Mouse (Mus musculus) heart, postnatal 0 days (tissue): ENCODE measurements around the gene Picalm. TPM values are rescaled to one million over a fixed set of nuclear protein-coding genes. Genes with fewer than 3 reads are reported as not detected.

Experiments
- ATAC-seq: fragments of 200-750 bp; cut with Nextera tagmentation; 2 replicates; pipeline ENCODE4 v1.8.0; 2017; ENCODE audit warnings: low read depth, moderate number of reproducible peaks, moderate library complexity; ENCODE audit not compliant: insufficient read depth
- DNase-seq: peaks from one replicate; pipeline ENCODE4 v3.0.0-alpha.2; 2016; ENCODE audit warnings: low spot score
- H3K27ac ChIP-seq: fragments of 300-500 bp; sonication (generic); 2 replicates; pipeline ENCODE4 v1.5.1; 2014; ENCODE audit warnings: low read depth, mild to moderate bottlenecking
- H3K27me3 ChIP-seq: fragments of 300-500 bp; sonication (generic); 2 replicates; pipeline ENCODE4 v1.6.1; 2014; ENCODE audit warnings: low read length, mixed read lengths; ENCODE audit not compliant: control insufficient read depth, insufficient read depth
- H3K36me3 ChIP-seq: fragments of 300-500 bp; sonication (generic); replicated peaks from 2 replicates; pipeline ENCODE4 v1.6.1; 2014; ENCODE audit warnings: low read length, mixed read lengths; ENCODE audit not compliant: control insufficient read depth, insufficient read depth
- H3K4me1 ChIP-seq: fragments of 300-500 bp; sonication (generic); 2 replicates; pipeline ENCODE4 v1.6.1; 2014; ENCODE audit warnings: antibody characterized with exemption; ENCODE audit not compliant: control insufficient read depth, insufficient read depth
- H3K4me2 ChIP-seq: fragments of 300-500 bp; sonication (generic); 2 replicates; pipeline ENCODE4 v1.6.1; 2014; ENCODE audit warnings: low read depth, mild to moderate bottlenecking, low read length, moderate library complexity
- H3K4me3 ChIP-seq: fragments of 300-500 bp; sonication (generic); 2 replicates; pipeline ENCODE4 v1.5.1; 2014; ENCODE audit warnings: low read depth, low read length
- H3K9ac ChIP-seq: fragments of 300-500 bp; sonication (generic); replicated peaks from 2 replicates; pipeline ENCODE4 v1.6.1; 2014; ENCODE audit warnings: low read depth, low read length, mixed read lengths
- H3K9me3 ChIP-seq: fragments of 300-500 bp; sonication (generic); replicated peaks from 2 replicates; pipeline ENCODE4 v1.6.1; 2016; ENCODE audit warnings: low read length; ENCODE audit not compliant: control insufficient read depth
- CTCF ChIP-seq: IDR thresholded peaks from 2 replicates; pipeline ENCODE4 v1.5.1; 2016; ENCODE audit warnings: antibody characterized with exemption, control low read depth, low read depth
- EP300 ChIP-seq: IDR thresholded peaks from 2 replicates; pipeline ENCODE4 v1.6.1; 2016; ENCODE audit warnings: antibody characterized with exemption, low read depth
- WGBS: fragments of 180-500 bp; shearing (Covaris S2); extraction: QIAGEN DNeasy Blood & Tissue Kit; methylation state at CpG from one replicate; pipeline ENCODE4 v1.1.7; 2014; 5-methylcytosine and 5-hydroxymethylcytosine counted together
- polyA plus RNA-seq: library from polyadenylated mRNA; unstranded; fragments of >200 nt; fragmentation: Nextera tagmentation; extraction: Ambion mirVana; gene quantifications from 2 replicates; pipeline ENCODE4 v1.2.1, GENCODE M21; 2015
- total RNA-seq: library from RNA; depleted of rRNA; stranded (reverse); fragments of >200 nt; gene quantifications from 2 replicates; pipeline ENCODE4 v1.2.3, GENCODE M21; 2014; ENCODE audit warnings: low replicate concordance

Gene Picalm
- total and polyA plus RNA-seq, 2 experiments from 2014 or later, result 29.2 to 169 TPM

DNA sequence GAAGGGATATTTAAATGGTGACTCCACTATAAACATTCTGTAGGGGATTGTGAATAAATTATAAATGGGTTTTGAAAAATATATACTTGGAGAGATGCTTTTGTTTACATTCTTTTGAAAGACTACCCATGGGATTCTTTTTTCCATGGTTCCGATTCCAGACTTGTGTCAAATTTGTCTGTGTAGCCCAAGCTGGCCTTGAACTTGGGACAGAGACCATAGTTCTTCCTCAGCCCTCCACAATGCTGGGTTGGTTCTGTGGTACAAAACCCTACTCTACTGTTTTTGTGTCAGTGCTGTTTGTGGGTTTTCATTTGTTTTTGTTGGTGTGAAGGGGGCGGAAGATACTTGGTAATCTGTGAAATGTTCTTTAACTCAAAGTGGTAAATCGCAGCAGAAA lies 2.3 kb downstream of the Picalm start:
- no peaks in the 10 kb centered on the region for H3K36me3 ChIP-seq
- TF ChIP-seq EP300 (no peak), CTCF (no peak)
- H3K4me2 ChIP-seq, result peak overlapping the region; percentile 82
- H3K9ac ChIP-seq, result peak overlapping the region; percentile 100
- H3K9me3 ChIP-seq, result no peaks in the 10 kb centered on the region
- no peak for ATAC-seq
- no peak for DNase-seq
- peak overlapping the region; percentile 96 for H3K4me3 ChIP-seq
- H3K27ac ChIP-seq, result peak overlapping the region; percentile 100
- H3K27me3 ChIP-seq, result no peaks in the 10 kb centered on the region
- WGBS, result 17% methylated on average over 3 of the region's 3 CpGs
- H3K4me1 ChIP-seq, result peaks cover 24% of the 10 kb centered on the region

GRCm38 (mm10) chr7:90136736-90137135 lies 6.7 kb downstream of the Picalm start:
- WGBS, result 85% methylated on average over 3 of the region's 3 CpGs
- H3K9ac ChIP-seq, result no peak overlapping the region
- peaks cover 46% of the 10 kb centered on the region for H3K4me1 ChIP-seq
- no peak overlapping the region for H3K4me2 ChIP-seq
- no peak for ATAC-seq
- H3K9me3 ChIP-seq, result no peaks in the 10 kb centered on the region
- no peak overlapping the region; the same call in 1 of the 2 replicates for H3K27ac ChIP-seq
- H3K27me3 ChIP-seq, result no peaks in the 10 kb centered on the region
- no peaks in the 10 kb centered on the region for H3K36me3 ChIP-seq
- H3K4me3 ChIP-seq, result no peak overlapping the region
- no peak for TF ChIP-seq EP300
- TF ChIP-seq CTCF, result no peak
- no peak for DNase-seq

DNA sequence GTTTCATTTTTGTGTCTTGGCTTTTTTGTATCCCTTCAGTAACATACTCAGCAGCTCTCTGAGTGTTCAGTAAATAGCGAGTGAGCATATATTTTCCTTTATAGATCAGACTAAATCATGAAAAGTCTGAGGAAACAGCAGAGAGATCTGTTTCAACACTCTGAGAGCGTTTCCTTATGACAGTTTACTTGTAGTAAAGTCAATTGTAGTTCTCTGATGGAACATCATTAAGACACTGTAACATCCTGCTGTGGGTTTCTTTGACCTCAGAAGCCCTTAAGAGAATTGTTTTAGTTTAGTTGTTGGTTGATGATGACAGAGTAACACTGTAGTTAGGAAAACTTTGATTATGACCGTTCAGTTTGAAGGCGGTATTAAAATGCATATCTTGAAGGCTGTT lies 8.3 kb downstream of the Picalm start:
- DNase-seq (no peak), ATAC-seq (no peak)
- Histone ChIP-seq H3K4me3 (no peak overlapping the region), H3K4me2 (no peak overlapping the region), H3K27me3 (no peaks in the 10 kb centered on the region), H3K36me3 (no peaks in the 10 kb centered on the region), H3K27ac (peak overlapping the region; percentile 6; the same call in 1 of the 2 replicates), H3K9ac (no peak overlapping the region), H3K4me1 (peaks cover 56% of the 10 kb centered on the region), H3K9me3 (no peaks in the 10 kb centered on the region)
- TF ChIP-seq EP300 (no peak), CTCF (no peak)
- WGBS, result 52% methylated on average over 4 of the region's 4 CpGs

DNA sequence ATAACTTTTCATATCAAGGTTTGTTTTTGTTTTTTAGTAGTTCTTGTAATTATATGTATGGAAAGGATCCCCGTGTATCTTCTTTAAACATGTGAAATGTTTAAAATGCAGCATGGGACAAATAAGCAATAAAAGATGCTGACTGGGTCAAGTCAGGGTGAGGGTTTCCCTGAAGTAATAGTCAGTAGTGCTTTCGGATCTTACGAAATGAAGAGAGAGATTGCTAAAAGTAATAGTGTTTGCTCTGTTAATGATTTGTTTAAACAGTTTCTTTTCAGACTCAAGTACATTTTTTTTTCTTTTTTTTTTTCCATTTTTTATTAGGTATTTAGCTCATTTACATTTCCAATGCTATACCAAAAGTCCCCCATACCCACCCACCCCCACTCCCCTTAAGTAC lies 10.3 kb downstream of the Picalm start:
- Histone ChIP-seq H3K9ac (no peak overlapping the region), H3K4me3 (no peak overlapping the region), H3K27me3 (no peaks in the 10 kb centered on the region), H3K4me1 (peaks cover 64% of the 10 kb centered on the region), H3K27ac (no peak overlapping the region), H3K9me3 (no peaks in the 10 kb centered on the region), H3K4me2 (no peak overlapping the region), H3K36me3 (no peaks in the 10 kb centered on the region)
- WGBS, result 68% methylated on average over 3 of the region's 3 CpGs
- ATAC-seq (no peak), DNase-seq (no peak)
- no peak for TF ChIP-seq EP300
- no peak for TF ChIP-seq CTCF

DNA sequence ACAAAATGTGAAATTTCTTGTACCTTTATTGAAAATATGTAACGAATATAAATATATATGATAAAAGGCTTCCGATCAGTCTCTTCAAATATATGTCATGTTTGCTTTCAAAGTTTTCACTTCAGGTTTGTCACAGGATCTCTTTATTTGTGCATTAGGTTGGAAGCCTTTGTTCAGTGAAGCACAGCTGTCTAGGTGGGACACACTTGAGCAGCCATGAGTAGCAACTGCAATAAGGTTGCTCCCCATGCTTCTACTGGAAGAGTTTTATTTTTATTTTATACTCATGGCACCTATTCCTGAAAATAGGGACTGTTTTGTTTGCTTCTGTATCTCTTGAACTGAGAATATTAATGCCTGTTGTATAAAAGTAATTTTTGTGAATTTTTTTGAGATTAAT lies 14.3 kb downstream of the Picalm start:
- Histone ChIP-seq H3K4me3 (no peak overlapping the region), H3K36me3 (no peaks in the 10 kb centered on the region), H3K27me3 (no peaks in the 10 kb centered on the region), H3K4me1 (peaks cover 69% of the 10 kb centered on the region), H3K9ac (no peak overlapping the region), H3K27ac (0 out of 2 replicates have a peak overlapping the region, but pooled peaks have one; percentile 30), H3K4me2 (no peak overlapping the region), H3K9me3 (no peaks in the 10 kb centered on the region)
- DNase-seq, result no peak
- no peak for ATAC-seq
- no peak for TF ChIP-seq EP300
- no peak for TF ChIP-seq CTCF
- 91% methylated on average over 2 of the region's 2 CpGs for WGBS

DNA sequence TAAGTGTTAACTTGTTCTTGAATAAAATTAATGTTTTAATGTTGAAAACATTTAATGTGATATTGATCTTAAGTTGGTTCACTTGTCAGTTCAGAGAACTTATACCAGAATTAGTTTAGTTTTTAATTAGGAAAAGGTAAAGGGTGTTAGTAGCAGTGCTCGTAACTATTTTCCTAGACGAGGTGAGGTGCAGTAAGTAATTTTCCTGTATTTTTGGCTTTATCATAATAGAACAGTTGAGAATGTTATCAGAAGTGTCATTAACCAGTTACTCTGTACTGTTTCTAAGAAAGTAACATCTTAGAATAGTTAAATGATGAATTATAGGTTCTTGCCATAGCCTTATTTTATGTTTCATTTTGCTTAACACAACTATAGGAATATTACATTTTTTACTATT lies 15.0 kb downstream of the Picalm start:
- H3K27ac ChIP-seq, result no peak overlapping the region
- no peak overlapping the region for H3K9ac ChIP-seq
- no peak for ATAC-seq
- no peak for DNase-seq
- H3K4me3 ChIP-seq, result no peak overlapping the region
- no peaks in the 10 kb centered on the region for H3K9me3 ChIP-seq
- H3K4me1 ChIP-seq, result peaks cover 64% of the 10 kb centered on the region
- no peaks in the 10 kb centered on the region for H3K36me3 ChIP-seq
- TF ChIP-seq CTCF (no peak), EP300 (no peak)
- no peaks in the 10 kb centered on the region for H3K27me3 ChIP-seq
- 39% methylated on average over 2 of the region's 2 CpGs for whole genome bisulfite sequencing
- H3K4me2 ChIP-seq, result no peak overlapping the region
